Mouse (Mus musculus): Measurements from ENCODE around the gene Vmn2r19. TPM values are rescaled to one million over a fixed set of nuclear protein-coding genes. Genes with fewer than 3 reads are reported as not detected.

Vmn2r19 gene
- polyA plus RNA-seq (2012; rRNA removed), result not detected in 2 replicates

DNA sequence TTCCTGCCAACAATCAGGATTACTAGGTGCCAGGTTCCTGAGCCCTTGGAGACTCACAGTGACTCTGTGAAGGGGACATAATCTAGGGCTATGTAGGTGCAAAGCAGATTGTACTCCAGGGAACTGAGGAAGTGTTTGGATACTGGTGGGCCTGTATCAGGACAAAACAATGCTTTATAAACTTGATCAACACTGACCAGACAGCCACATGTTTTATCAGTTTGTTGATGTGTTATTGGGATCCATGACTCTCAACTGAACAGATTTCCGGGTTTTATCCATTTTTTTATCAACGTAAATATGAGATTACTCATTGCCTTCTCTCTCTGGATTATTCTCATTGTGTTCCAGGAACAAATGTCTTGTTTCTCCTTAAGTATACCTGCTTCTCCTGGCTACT is at the start of gene Vmn2r19:
TSS of gene Vmn2r19 (plus strand) at position 301 of the 400 bp plus-strand sequence.

DNA sequence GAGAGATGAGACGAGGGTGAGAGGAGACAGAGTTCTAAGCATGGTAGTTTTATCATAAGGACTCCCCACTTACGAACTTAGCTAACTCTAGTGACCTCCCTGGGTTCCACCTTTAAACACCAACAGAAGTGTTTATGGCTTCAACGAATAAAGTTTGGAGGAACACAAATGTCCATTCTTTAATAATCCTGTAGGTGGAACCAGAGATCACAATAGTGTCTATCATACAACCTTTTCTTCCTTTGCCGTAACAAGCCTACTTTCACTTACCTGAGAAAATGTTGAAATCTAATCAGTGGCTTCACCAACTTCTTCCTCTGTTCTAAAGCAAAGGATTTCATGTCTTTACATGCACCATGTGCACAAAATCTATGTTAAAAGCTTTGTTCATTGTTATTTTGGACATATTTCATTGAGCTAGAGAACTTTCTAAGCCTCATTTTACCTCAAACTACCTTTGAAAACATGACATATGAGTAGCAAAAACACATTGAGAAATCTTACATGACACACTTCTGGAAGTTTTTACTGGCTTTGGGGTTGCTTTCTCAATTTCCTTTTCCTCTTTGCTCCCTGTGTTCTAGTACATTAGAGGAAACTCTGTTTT is 46.5 kb upstream of the Vmn2r19 start, which contains the start of gene Clec4d:
TSS of gene Clec4d (plus strand) at position 557 of the 607 bp plus-strand sequence.

DNA sequence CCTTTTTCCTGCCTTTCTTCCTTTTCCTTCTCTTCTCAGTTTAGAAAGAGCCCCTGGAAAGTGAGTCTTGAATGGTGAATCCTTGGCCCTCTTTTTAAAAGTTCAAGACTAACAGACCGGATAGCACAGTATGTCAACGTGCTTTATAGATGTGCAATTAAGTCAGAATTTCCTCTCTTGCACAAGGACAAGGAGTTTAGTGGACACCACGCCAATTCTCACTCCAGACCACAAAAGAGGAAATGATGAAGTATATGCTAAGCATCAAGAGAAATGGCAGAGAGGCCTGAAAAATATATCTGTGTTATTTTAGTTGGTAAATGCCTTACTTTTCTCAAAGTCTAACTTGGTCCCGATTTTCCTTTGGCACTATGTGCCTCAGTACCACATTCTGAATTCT is 18.4 kb upstream of the Vmn2r19 start, which contains the start of gene Clec4e:
TSS of gene Clec4e (minus strand) at position 118 of the 400 bp plus-strand sequence.

Other genes starting within 250 kb of the Vmn2r19 start
- 2.6 and 4.5 TPM in 2 replicates for gene Clec4a2, start 201.9 kb upstream of the Vmn2r19 start, polyA plus RNA-seq (2012; rRNA removed)
- 0.09 and 0.12 TPM in 2 replicates for gene Clec4b2, start 135.4 kb upstream of the Vmn2r19 start, polyA plus RNA-seq (2012; rRNA removed)
- 5.4 and 7.8 TPM in 2 replicates for gene Clec4n, start 78.5 kb upstream of the Vmn2r19 start, polyA plus RNA-seq (2012; rRNA removed)
- gene Clec4d, start 46.2 kb upstream of the Vmn2r19 start, polyA plus RNA-seq (2012; rRNA removed), result 0.44 and 0.51 TPM in 2 replicates
- gene Clec4e, start 18.5 kb upstream of the Vmn2r19 start, polyA plus RNA-seq (2012; rRNA removed), result 0.48 TPM in 2 replicates
- under 0.01 TPM in 2 replicates for gene Vmn2r20, start 109.8 kb downstream of the Vmn2r19 start, polyA plus RNA-seq (2012; rRNA removed)
- gene Vmn2r21, start 225.1 kb downstream of the Vmn2r19 start, polyA plus RNA-seq (2012; rRNA removed), result not detected in 2 replicates

Measured in liver, embryonic 14 days (tissue).